Comparison of ENCODE assay signal across 10 mouse cellular contexts in the genomic region with DNA sequence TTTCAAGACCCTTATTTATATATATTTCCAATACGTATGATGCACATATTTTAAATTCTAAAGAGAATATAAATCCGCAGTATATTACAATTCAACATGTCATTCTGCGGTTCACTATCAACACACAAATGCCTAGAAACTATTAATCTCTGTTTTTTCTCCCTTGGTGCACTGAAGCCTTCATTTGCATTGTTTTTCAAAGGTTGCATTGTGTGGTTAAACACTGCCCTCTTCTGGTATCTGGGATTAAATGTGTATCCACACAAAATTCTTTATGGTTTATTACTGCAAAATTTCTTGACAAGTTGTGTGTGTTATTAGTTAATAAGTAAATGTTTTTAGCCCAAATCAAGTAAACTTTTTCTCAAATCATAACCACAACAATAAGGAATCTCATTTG. TPM values are rescaled to one million over a fixed set of nuclear protein-coding genes. Genes with fewer than 3 reads are reported as not detected.
DNase-seq lines count a peak whose midpoint lies in the region; ATAC-seq and TF ChIP-seq lines count a peak whose summit lies in the region.
"Had no signal": no experiment of that assay in that cellular context is flagged by ENCODE, and none has a peak within 500 bp of the region (broad histone marks: within the 10 kb centered on the region; RNA-seq: fewer than 3 reads in every experiment).

No protein-coding gene starts in this region.

- no peak overlapping the region for H3K9ac ChIP-seq in midbrain, embryonic 11.5 days (ENCODE audit: low read length)
- H3K9ac ChIP-seq in midbrain, embryonic 13.5 days (replicated peaks), result no peak overlapping the region
- no peak overlapping the region for H3K9ac ChIP-seq in lung, embryonic 14.5 days
- H3K9ac ChIP-seq in intestine, embryonic 16.5 days (ENCODE audit: low read depth, low read length), result no peak overlapping the region
- H3K9ac ChIP-seq: neural tube, embryonic 13.5 days had no signal

- no peak for ATAC-seq in midbrain, embryonic 11.5 days (ENCODE audit: low FRiP score)
- no peak for ATAC-seq in midbrain, embryonic 13.5 days
- ATAC-seq in lung, embryonic 14.5 days (ENCODE audit: insufficient read depth), result no peak
- no peak for ATAC-seq in intestine, embryonic 16.5 days

- DNase-seq in gastrocnemius, adult 2 months, result no peak
- DNase-seq in gastrocnemius, postnatal 10 days, result no peak
- DNase-seq in midbrain, embryonic 11.5 days (ENCODE audit: low spot score, missing footprints), result peak; percentile 92
- DNase-seq in R1 (ENCODE audit: low read depth, low spot score), result peak; percentile 62
- peak; percentile 89 for DNase-seq in lung, embryonic 14.5 days
- no peak for DNase-seq in gastrocnemius, postnatal 4 days (ENCODE audit: low spot score in 2 of 2)

- intact Hi-C loops in gastrocnemius, adult 2 months (cut with DNase I), result loop anchor here (1.0 to 10.0 kb wide), 5 partner anchors 632 to 1488 kb away; a partner anchor contains a TSS

- no peaks in the 10 kb centered on the region for H3K27me3 ChIP-seq in midbrain, embryonic 11.5 days (ENCODE audit: control insufficient read depth, insufficient read depth, low read length)
- H3K27me3 ChIP-seq in midbrain, embryonic 13.5 days, result no peaks in the 10 kb centered on the region
- H3K27me3 ChIP-seq in lung, embryonic 14.5 days (ENCODE audit: insufficient read depth, low read length), result no peaks in the 10 kb centered on the region
- H3K27me3 ChIP-seq in intestine, embryonic 16.5 days (replicated peaks; ENCODE audit: control insufficient read depth, insufficient read depth, low read length), result no peaks in the 10 kb centered on the region
- H3K27me3 ChIP-seq: neural tube, embryonic 13.5 days had no signal

- H3K4me2 ChIP-seq in midbrain, embryonic 11.5 days, result no peak overlapping the region
- no peak overlapping the region for H3K4me2 ChIP-seq in midbrain, embryonic 13.5 days (replicated peaks)
- no peak overlapping the region for H3K4me2 ChIP-seq in lung, embryonic 14.5 days
- H3K4me2 ChIP-seq in intestine, embryonic 16.5 days (ENCODE audit: low read depth, low read length), result no peak overlapping the region
- H3K4me2 ChIP-seq: neural tube, embryonic 13.5 days had no signal

- no peak overlapping the region for H3K4me3 ChIP-seq in gastrocnemius, adult 2 months
- no peak overlapping the region for H3K4me3 ChIP-seq in midbrain, embryonic 11.5 days (ENCODE audit: low read depth, low read length)
- H3K4me3 ChIP-seq in midbrain, embryonic 13.5 days (replicated peaks), result no peak overlapping the region
- H3K4me3 ChIP-seq in lung, embryonic 14.5 days (ENCODE audit: low read depth, low read length), result no peak overlapping the region
- no peak overlapping the region for H3K4me3 ChIP-seq in intestine, embryonic 16.5 days (ENCODE audit: low read length)
- H3K4me3 ChIP-seq: neural tube, embryonic 13.5 days had no signal

- peak; percentile 74 for TF ChIP-seq CTCF in gastrocnemius, adult 2 months (IDR thresholded peaks at IDR 0.05)
- TF ChIP-seq CTCF in lung, embryonic 14.5 days (IDR thresholded peaks at IDR 0.05; ENCODE audit: low read depth), result peak; percentile 71

- H3K9me3 ChIP-seq in midbrain, embryonic 11.5 days (ENCODE audit: control insufficient read depth, low read length), result no peaks in the 10 kb centered on the region
- no peaks in the 10 kb centered on the region for H3K9me3 ChIP-seq in midbrain, embryonic 13.5 days
- no peaks in the 10 kb centered on the region for H3K9me3 ChIP-seq in lung, embryonic 14.5 days (ENCODE audit: low read depth, low read length)
- H3K9me3 ChIP-seq in intestine, embryonic 16.5 days (ENCODE audit: control insufficient read depth, low read length), result no peaks in the 10 kb centered on the region
- H3K9me3 ChIP-seq: neural tube, embryonic 13.5 days had no signal

- no peaks in the 10 kb centered on the region for H3K36me3 ChIP-seq in midbrain, embryonic 11.5 days (ENCODE audit: control insufficient read depth, insufficient read depth, low read length)
- no peaks in the 10 kb centered on the region for H3K36me3 ChIP-seq in midbrain, embryonic 13.5 days
- peaks cover 5% of the 10 kb centered on the region for H3K36me3 ChIP-seq in lung, embryonic 14.5 days (ENCODE audit: insufficient read depth)
- H3K36me3 ChIP-seq in intestine, embryonic 16.5 days (ENCODE audit: control insufficient read depth, insufficient read depth, low read length), result no peaks in the 10 kb centered on the region
- H3K36me3 ChIP-seq: neural tube, embryonic 13.5 days had no signal

- 40% methylated on average over 3 of the region's 3 CpGs for WGBS in midbrain, embryonic 11.5 days
- 38% methylated on average over 3 of the region's 3 CpGs for WGBS in midbrain, embryonic 13.5 days
- 16% methylated on average over 3 of the region's 3 CpGs for WGBS in lung, embryonic 14.5 days
- 31% methylated on average over 3 of the region's 3 CpGs for WGBS in intestine, embryonic 16.5 days

- no peak overlapping the region for H3K27ac ChIP-seq in gastrocnemius, adult 2 months
- H3K27ac ChIP-seq in midbrain, embryonic 11.5 days (ENCODE audit: low read depth, low read length), result no peak overlapping the region
- H3K27ac ChIP-seq in midbrain, embryonic 13.5 days, result no peak overlapping the region
- H3K27ac ChIP-seq in lung, embryonic 14.5 days (ENCODE audit: low read depth), result no peak overlapping the region
- H3K27ac ChIP-seq in intestine, embryonic 16.5 days (ENCODE audit: low read length), result no peak overlapping the region
- H3K27ac ChIP-seq: neural tube, embryonic 13.5 days had no signal

- H3K4me1 ChIP-seq in midbrain, embryonic 11.5 days (ENCODE audit: control insufficient read depth, insufficient read depth, low read length), result peaks cover 12% of the 10 kb centered on the region
- H3K4me1 ChIP-seq in midbrain, embryonic 13.5 days (replicated peaks), result peaks cover 17% of the 10 kb centered on the region
- no peaks in the 10 kb centered on the region; the same call in 1 of the 2 replicates for H3K4me1 ChIP-seq in lung, embryonic 14.5 days (ENCODE audit: insufficient read depth)
- H3K4me1 ChIP-seq in intestine, embryonic 16.5 days (ENCODE audit: control insufficient read depth, insufficient read depth, low read length), result peaks cover 10% of the 10 kb centered on the region

RNA-seq across cellular contexts. Expression of a gene that starts 1.9 kb away (rescaled TPM):
- total RNA-seq in gastrocnemius, adult 2 months (2021), result 1 to 10 TPM in 1 of 2 experiments, under 1 TPM in 1; 0.87 to 1.6 TPM
- 1 to 10 TPM; 9.2 to 9.8 TPM for total RNA-seq in gastrocnemius, postnatal 10 days (2021)
- 133 and 142 TPM in 2 replicates for polyA plus RNA-seq in midbrain, embryonic 11.5 days (2014; fragmentation: Nextera tagmentation; extraction: Ambion mirVana)
- 43.4 and 45.9 TPM in 2 replicates for polyA plus RNA-seq in midbrain, embryonic 13.5 days (2015; fragmentation: Nextera tagmentation; extraction: Ambion mirVana)
- polyA plus RNA-seq in lung, embryonic 14.5 days (2014; fragmentation: Nextera tagmentation; extraction: Ambion mirVana), result 155 and 159 TPM in 2 replicates
- 69.2 and 84.4 TPM in 2 replicates for polyA plus RNA-seq in intestine, embryonic 16.5 days (2015; fragmentation: Nextera tagmentation; extraction: Ambion mirVana)
- total RNA-seq in gastrocnemius, postnatal 4 days (2021), result 10 to 100 TPM; 16.4 to 18.4 TPM

RNA-seq across cellular contexts. Expression of a gene that starts 26.7 kb away (rescaled TPM):
- not detected for total RNA-seq in gastrocnemius, adult 2 months (2021)
- total RNA-seq in gastrocnemius, postnatal 10 days (2021), result not detected
- polyA plus RNA-seq in midbrain, embryonic 11.5 days (2014; fragmentation: Nextera tagmentation; extraction: Ambion mirVana), result 0.15 TPM in 1 of 2 replicates, not detected in the other
- polyA plus RNA-seq in midbrain, embryonic 13.5 days (2015; fragmentation: Nextera tagmentation; extraction: Ambion mirVana), result 0.11 TPM in 1 of 2 replicates, not detected in the other
- polyA plus RNA-seq in lung, embryonic 14.5 days (2014; fragmentation: Nextera tagmentation; extraction: Ambion mirVana), result 0.07 and 0.11 TPM in 2 replicates
- polyA plus RNA-seq in intestine, embryonic 16.5 days (2015; fragmentation: Nextera tagmentation; extraction: Ambion mirVana), result 0.09 TPM in 1 of 2 replicates, not detected in the other
- not detected for total RNA-seq in gastrocnemius, postnatal 4 days (2021)
- polyA plus RNA-seq: large intestine, adult 2 months had no signal

Comparison
In these comparisons a context has a peak if more than half of its experiments do, and no peak if none do; other contexts are left out.
1. DNase-seq: peak in midbrain, embryonic 11.5 days (single experiment), R1 (single experiment) and lung, embryonic 14.5 days (single experiment); none in gastrocnemius, adult 2 months (single experiment), gastrocnemius, postnatal 10 days (single experiment) and gastrocnemius, postnatal 4 days (0 of 2).